Comparison of ENCODE assay signal across 8 mouse cellular contexts in genomic region chr17:3084551-3084930, GRCm38 (mm10). TPM values are rescaled to one million over a fixed set of nuclear protein-coding genes. Genes with fewer than 3 reads are reported as not detected.
DNase-seq lines count a peak whose midpoint lies in the region; ATAC-seq and TF ChIP-seq lines count a peak whose summit lies in the region.

No protein-coding gene starts in this region.

- no peaks in the 10 kb centered on the region for H3K27me3 ChIP-seq in kidney, adult 2 months (replicated peaks; ENCODE audit: control insufficient read depth, insufficient read depth, low read length)
- H3K27me3 ChIP-seq in limb, embryonic 14.5 days (ENCODE audit: control insufficient read depth, insufficient read depth, low read length), result no peaks in the 10 kb centered on the region
- H3K27me3 ChIP-seq in midbrain, embryonic 16.5 days (ENCODE audit: control insufficient read depth, insufficient read depth, low read depth, low read length), result no peaks in the 10 kb centered on the region

- TF ChIP-seq CTCF in kidney, adult 2 months (conservative IDR thresholded peaks at IDR 0.05; ENCODE audit: insufficient read depth, insufficient read length, low read depth, low read length), result peak; percentile 50

- H3K4me2 ChIP-seq in limb, embryonic 14.5 days (replicated peaks; ENCODE audit: low read depth, low read length, severe bottlenecking), result peak overlapping the region; percentile 60
- H3K4me2 ChIP-seq in midbrain, embryonic 16.5 days (ENCODE audit: low read length), result peak overlapping the region; percentile 60

- H3K4me1 ChIP-seq in kidney, adult 2 months (ENCODE audit: control insufficient read depth, insufficient read depth, low read length), result no peaks in the 10 kb centered on the region
- H3K4me1 ChIP-seq in limb, embryonic 14.5 days (ENCODE audit: control insufficient read depth, insufficient read depth, low read length), result no peaks in the 10 kb centered on the region; the same call in 1 of the 2 replicates
- H3K4me1 ChIP-seq in midbrain, embryonic 16.5 days (ENCODE audit: control insufficient read depth, insufficient read depth, low read length), result no peaks in the 10 kb centered on the region; the same call in 1 of the 2 replicates

- peak overlapping the region; percentile 95 for H3K4me3 ChIP-seq in kidney, adult 2 months (ENCODE audit: insufficient read depth, low read depth, low read length)
- H3K4me3 ChIP-seq in limb, embryonic 14.5 days (replicated peaks; ENCODE audit: low read length), result peak overlapping the region; percentile 48
- peak overlapping the region; percentile 50 for H3K4me3 ChIP-seq in midbrain, embryonic 16.5 days (ENCODE audit: low read depth, low read length)

- H3K9ac ChIP-seq in limb, embryonic 14.5 days (ENCODE audit: low read depth, low read length, severe bottlenecking), result peak overlapping the region; percentile 49
- H3K9ac ChIP-seq in midbrain, embryonic 16.5 days (ENCODE audit: low read depth, low read length), result peak overlapping the region; percentile 63

- peak overlapping the region; percentile 100 for H3K27ac ChIP-seq in kidney, adult 2 months (ENCODE audit: insufficient read depth, low read depth, low read length)
- H3K27ac ChIP-seq in limb, embryonic 14.5 days (replicated peaks; ENCODE audit: low read depth, low read length), result peak overlapping the region; percentile 89
- peak overlapping the region; percentile 95 for H3K27ac ChIP-seq in midbrain, embryonic 16.5 days (ENCODE audit: low read length)

- no peaks in the 10 kb centered on the region for H3K36me3 ChIP-seq in kidney, adult 2 months (ENCODE audit: control insufficient read depth, insufficient read depth, low read length)
- H3K36me3 ChIP-seq in limb, embryonic 14.5 days (ENCODE audit: control insufficient read depth, insufficient read depth, low read length), result no peaks in the 10 kb centered on the region
- no peaks in the 10 kb centered on the region for H3K36me3 ChIP-seq in midbrain, embryonic 16.5 days (ENCODE audit: control insufficient read depth, insufficient read depth, low read length)

- no peak for TF ChIP-seq POLR2A in kidney, adult 2 months (IDR thresholded peaks at IDR 0.05; ENCODE audit: low read depth, low read length)
- no peak for TF ChIP-seq POLR2A in limb, embryonic 14.5 days (IDR thresholded peaks at IDR 0.05; ENCODE audit: borderline replicate concordance, extremely low read depth, insufficient read depth, insufficient read length)

- WGBS in kidney, adult 2 months, result under 1% methylated on average over 30 of the region's 31 CpGs
- whole genome bisulfite sequencing in limb, embryonic 14.5 days, result 2% methylated on average over 26 of the region's 31 CpGs
- WGBS in midbrain, embryonic 16.5 days, result under 1% methylated on average over 30 of the region's 31 CpGs

- DNase-seq in cerebellum, adult 11 months, result peak; percentile 85
- peak; percentile 82 for DNase-seq in embryo, embryonic 10.5 days (ENCODE audit: low spot score)
- peak; percentile 73 to 77 for DNase-seq in gastrocnemius, postnatal 4 days (ENCODE audit: low spot score in 2 of 2)
- peak; percentile 78 for DNase-seq in kidney, adult 2 months
- peak; percentile 73 for DNase-seq in limb, embryonic 14.5 days (ENCODE audit: low spot score)
- peak; percentile 62 to 69 for DNase-seq in spleen, postnatal 36 days (ENCODE audit: low spot score in 2 of 2)

- peaks cover 4% of the 10 kb centered on the region for H3K9me3 ChIP-seq in limb, embryonic 14.5 days (ENCODE audit: control insufficient read depth, low read length)
- no peaks in the 10 kb centered on the region for H3K9me3 ChIP-seq in midbrain, embryonic 16.5 days (replicated peaks; ENCODE audit: control insufficient read depth, low read length, poor library complexity, severe bottlenecking)

- no peak for ATAC-seq in cerebellum, adult (ENCODE audit: insufficient number of reproducible peaks, low FRiP score, low TSS enrichment)
- ATAC-seq in limb, embryonic 14.5 days (ENCODE audit: low FRiP score, low read depth), result peak; percentile 36
- ATAC-seq in midbrain, embryonic 16.5 days, result peak; percentile 55

RNA-seq across cellular contexts. Expression of gene Scaf8, which starts 30.2 kb away (rescaled TPM):
- total RNA-seq in gastrocnemius, postnatal 4 days (2021), result 10 to 100 TPM; 42.4 to 47.1 TPM
- 21.9 and 22.6 TPM in 2 replicates for polyA plus RNA-seq in kidney, adult 2 months (2012; rRNA removed)
- 40.5 and 42.3 TPM in 2 replicates for polyA plus RNA-seq in limb, embryonic 14.5 days (2012; rRNA removed)
- 23.6 and 24.6 TPM in 2 replicates for polyA plus RNA-seq in limb, embryonic 14.5 days (2014; fragmentation: Nextera tagmentation; extraction: Ambion mirVana)
- polyA plus RNA-seq in midbrain, embryonic 16.5 days (2015; fragmentation: Nextera tagmentation; extraction: Ambion mirVana), result 14.5 and 16.7 TPM in 2 replicates
